Mouse (Mus musculus) cerebellum, postnatal 4 days (tissue): ENCODE measurements around the gene Kazn.

Source experiments
- DNase-seq, 2 experiments: peaks; one replicate each; pipeline ENCODE4 v3.0.0; 2022; ENCODE audit warnings: low spot score in 2 of 2, mixed read lengths in 1 of 2

Gene Kazn

GRCm38 (mm10) chr4:142242164-142242563, 3.0 kb upstream of the Kazn start:
- DNase-seq = no peak

- no peak for DNase-seq
Measured at GRCm38 (mm10) chr4:142240874-142241273, 1.7 kb upstream of the Kazn start.

GRCm38 (mm10) chr4:142238486-142239239, 538 bp downstream of the Kazn start:
- DNase-seq = peak; percentile 39 to 47

GRCm38 (mm10) chr4:142238041-142238440, 1.2 kb downstream of the Kazn start:
- no peak for DNase-seq

GRCm38 (mm10) chr4:142236681-142237080, 2.5 kb downstream of the Kazn start:
- DNase-seq = no peak

GRCm38 (mm10) chr4:142235426-142235825, 3.8 kb downstream of the Kazn start:
- no peak for DNase-seq

GRCm38 (mm10) chr4:142234828-142235227, 4.4 kb downstream of the Kazn start:
- DNase-seq = no peak

GRCm38 (mm10) chr4:142228821-142229575, 10.2 kb downstream of the Kazn start:
- no peak for DNase-seq

GRCm38 (mm10) chr4:142223898-142224645, 15.1 kb downstream of the Kazn start:
- no peak for DNase-seq

- DNase-seq = no peak
Measured at GRCm38 (mm10) chr4:142222385-142222784, 16.8 kb downstream of the Kazn start.

GRCm38 (mm10) chr4:142221757-142222072, 17.5 kb downstream of the Kazn start:
- no peak for DNase-seq

GRCm38 (mm10) chr4:142221025-142221756, 18.0 kb downstream of the Kazn start:
- no peak for DNase-seq

GRCm38 (mm10) chr4:142218997-142219396, 20.2 kb downstream of the Kazn start:
- no peak for DNase-seq

- DNase-seq = no peak
Measured at GRCm38 (mm10) chr4:142217048-142217447, 22.2 kb downstream of the Kazn start.

GRCm38 (mm10) chr4:142215760-142216159, 23.4 kb downstream of the Kazn start:
- DNase-seq = no peak

GRCm38 (mm10) chr4:142214532-142214931, 24.7 kb downstream of the Kazn start:
- no peak for DNase-seq

- DNase-seq = no peak
Measured at GRCm38 (mm10) chr4:142212425-142212824, 26.8 kb downstream of the Kazn start.

- no peak for DNase-seq
Measured at GRCm38 (mm10) chr4:142209884-142210283, 29.3 kb downstream of the Kazn start.

- no peak for DNase-seq
Measured at GRCm38 (mm10) chr4:142209476-142209875, 29.7 kb downstream of the Kazn start.

- DNase-seq = no peak
Measured at GRCm38 (mm10) chr4:142205693-142206092, 33.5 kb downstream of the Kazn start.

- no peak for DNase-seq
Measured at GRCm38 (mm10) chr4:142196626-142197025, 42.6 kb downstream of the Kazn start.

GRCm38 (mm10) chr4:142193780-142194179, 45.4 kb downstream of the Kazn start:
- DNase-seq = no peak
